Mouse (Mus musculus) gonadal fat pad, adult 2 months (tissue): ENCODE results near the gene Gm2115. TPM values are rescaled to one million over a fixed set of nuclear protein-coding genes. Genes with fewer than 3 reads are reported as not detected.

Source experiments
- DNase-seq: peaks from one replicate; pipeline ENCODE4 v3.0.0-alpha.2; 2012; ENCODE audit warnings: low read depth
- polyA plus RNA-seq: library from polyadenylated mRNA; depleted of rRNA; stranded (reverse); fragments of >200 nt; gene quantifications from 2 replicates; pipeline ENCODE4 v1.2.3, GENCODE M21; 2012

Gene Gm2115
- polyA plus RNA-seq, 1 experiment = 0.26 TPM

DNA sequence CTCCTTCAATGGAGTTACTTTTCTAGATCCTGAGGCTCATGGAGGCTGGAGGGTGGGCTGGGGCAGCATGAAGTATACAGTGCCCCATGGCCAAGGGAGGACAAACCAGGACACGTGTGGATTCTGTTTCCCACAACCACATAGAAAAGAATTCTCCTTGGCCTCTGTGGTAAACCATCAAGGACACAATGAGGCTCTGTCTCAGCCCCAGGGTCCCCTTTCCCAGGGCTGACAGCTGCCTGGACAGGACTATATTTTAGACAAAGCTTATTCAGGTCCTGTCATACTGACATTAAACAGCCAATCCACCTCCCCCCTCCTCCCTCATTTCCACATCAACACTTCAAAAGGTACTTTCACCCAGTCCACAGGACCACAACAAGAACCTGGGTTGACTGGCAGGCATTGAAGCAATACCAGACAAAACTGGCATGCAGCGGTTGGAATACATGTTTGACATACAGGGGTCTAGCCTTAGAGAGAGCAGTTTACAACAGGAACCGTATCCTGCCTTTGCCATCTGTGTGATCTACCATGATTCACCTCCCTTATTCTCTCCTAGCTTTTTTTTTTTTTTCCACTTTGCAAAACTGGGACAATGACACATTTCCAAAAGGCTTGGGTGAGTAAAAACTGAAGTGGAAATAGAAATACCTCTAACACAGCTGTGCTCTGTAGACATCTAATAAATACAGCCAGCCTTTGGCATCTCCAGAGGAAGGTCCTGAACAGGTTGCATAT is 57.8 kb downstream of the Gm2115 start:
- no peak for DNase-seq

DNA sequence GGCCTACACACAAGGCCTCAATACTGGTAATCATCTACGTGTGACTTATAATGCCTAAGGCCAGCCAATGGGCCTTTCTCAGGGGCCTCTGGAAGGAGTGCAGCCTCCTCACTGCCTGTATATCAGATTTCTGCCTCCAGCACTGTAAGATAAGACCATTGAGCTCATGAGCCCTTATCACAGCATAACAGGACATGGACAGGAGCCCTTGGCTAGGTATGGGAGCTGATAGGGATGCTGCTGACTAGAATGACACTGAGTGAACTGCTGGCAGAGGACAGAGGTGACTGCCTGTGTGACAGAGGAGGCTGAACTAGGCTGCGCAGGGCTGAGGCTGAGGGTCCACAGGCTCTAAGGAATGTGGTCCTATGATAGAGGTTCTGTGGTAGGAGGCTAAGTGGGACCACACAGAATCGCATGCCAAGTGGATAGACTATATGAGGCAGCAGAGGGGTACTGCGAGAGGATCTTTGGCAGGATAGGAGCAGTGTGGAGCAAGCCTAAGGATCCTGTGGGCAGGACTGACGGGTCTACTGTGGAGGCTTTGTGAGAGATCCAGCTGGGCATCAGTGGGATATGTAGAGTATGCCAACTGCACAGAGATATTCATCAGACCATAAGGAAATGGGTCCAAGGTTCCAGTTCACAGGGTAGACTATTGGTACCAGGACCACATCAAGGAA is 58.5 kb downstream of the Gm2115 start:
- no peak for DNase-seq

DNA sequence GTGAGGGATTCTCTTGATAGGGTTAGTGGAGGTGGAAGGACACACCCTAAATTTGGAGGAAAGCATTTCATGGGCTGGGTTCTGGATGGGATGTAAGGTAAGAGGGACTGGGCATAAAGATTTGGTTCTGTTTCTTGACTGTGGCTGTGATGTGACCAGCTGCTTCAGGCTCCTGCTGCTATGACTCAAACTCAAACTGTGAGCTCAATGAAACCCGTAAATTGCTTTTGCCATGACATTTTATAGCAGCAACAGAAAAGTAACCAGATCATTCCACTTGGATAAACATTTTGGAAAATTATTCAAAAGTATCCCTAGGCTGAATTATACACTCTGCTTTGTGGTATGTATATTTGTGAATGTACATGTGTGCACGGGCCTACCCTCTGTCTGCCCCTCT is 61.9 kb downstream of the Gm2115 start:
- no peak for DNase-seq

DNA sequence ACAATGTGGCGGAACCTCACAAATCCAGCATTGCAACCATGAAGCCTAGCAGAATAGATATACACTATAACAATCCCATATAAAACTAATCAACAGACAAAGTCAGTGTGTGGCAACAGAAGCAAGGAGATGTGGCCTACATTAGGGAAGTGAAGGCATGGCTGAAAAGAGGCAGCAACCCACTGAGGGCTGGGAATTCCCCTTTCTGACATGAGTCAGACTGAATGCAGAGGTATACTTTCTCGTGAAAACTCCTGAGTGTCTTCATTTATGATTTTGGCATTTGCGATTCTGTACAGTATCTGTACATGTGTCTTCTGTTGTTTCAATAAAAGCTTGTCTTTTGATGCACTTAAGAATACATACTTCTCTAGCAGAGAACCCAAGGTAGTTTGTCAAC is 62.6 kb downstream of the Gm2115 start:
- no peak for DNase-seq

DNA sequence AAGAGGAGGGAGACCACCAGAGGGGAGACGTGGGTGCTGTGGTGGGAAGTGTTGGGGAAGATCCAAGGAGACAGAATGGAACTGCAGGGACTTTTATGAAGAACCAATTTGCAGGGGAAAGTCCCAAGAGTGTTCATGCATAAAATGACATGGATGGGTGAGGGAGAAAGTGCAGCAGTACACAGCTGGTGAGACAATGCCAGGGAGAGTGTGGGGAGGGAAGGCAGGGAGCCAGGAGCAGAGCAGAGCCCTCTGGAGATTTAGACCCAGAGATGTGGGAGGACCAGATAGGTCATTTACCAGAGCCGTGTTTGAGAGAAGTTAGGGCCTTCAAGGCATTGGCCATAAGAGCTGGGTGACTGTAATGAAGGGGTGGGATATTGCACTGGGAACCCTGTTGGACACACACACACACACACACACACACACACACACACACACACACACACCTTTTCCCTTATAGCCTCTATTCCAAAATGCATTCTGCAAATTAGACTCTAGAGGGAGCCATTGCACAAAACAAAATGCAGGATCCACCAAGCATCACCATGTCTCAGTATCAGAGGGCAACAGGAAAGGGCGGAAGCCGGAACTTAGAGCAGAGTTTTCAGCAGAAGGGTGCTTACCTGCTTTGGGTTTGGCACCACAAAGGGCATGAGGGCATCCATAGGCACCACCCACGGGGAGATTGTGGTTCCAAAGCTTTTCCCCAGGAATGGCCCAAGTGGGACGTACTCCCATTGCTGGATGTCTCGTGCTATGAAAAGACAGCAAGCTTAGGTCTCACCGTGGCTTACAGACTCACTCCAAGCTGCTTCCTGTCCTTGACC is 65.5 kb downstream of the Gm2115 start:
- DNase-seq = no peak

DNA sequence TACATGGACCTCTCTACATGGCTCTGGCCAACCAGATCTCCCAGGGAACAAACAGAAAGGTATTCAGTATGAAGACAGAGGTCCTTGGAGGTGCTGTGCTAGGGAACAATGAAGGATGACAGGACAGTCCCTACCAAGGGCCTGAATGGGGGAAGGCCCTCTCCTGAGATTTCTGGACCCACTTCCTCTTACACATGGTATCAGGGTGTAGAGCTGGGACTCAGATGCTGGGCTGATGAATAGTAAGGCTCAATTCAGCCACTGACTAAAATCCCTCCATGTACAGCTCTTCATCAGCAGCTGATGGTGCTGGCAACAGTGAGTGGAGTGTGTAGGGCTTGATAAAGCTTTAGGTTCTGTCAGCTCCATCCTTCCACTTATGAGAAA is 66.2 kb downstream of the Gm2115 start:
- DNase-seq = no peak

GRCm38 (mm10) chr7:84596002-84596401 is 67.2 kb downstream of the Gm2115 start:
- DNase-seq = no peak

GRCm38 (mm10) chr7:84596633-84597032 is 67.9 kb downstream of the Gm2115 start:
- no peak for DNase-seq

GRCm38 (mm10) chr7:84600631-84601030 is 71.9 kb downstream of the Gm2115 start:
- no peak for DNase-seq

DNA sequence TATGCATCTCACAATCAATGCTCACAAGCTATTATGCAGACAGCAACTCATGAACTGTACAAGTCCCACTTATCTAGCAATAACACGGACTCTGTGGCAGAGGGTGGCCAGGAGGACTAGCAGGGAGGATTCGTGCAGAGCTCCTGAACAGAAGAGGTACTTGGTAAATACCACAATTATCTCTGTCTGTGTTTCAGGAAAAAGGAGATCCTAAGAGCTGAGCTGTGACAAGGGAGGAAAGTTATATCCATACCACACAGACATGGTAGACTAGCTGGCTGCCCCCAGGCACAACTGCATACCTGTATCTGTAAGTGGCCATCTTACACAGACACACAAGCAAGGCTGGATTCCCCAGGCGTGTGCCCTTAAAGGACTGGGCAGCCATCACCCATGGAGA is 72.6 kb downstream of the Gm2115 start:
- no peak for DNase-seq

DNA sequence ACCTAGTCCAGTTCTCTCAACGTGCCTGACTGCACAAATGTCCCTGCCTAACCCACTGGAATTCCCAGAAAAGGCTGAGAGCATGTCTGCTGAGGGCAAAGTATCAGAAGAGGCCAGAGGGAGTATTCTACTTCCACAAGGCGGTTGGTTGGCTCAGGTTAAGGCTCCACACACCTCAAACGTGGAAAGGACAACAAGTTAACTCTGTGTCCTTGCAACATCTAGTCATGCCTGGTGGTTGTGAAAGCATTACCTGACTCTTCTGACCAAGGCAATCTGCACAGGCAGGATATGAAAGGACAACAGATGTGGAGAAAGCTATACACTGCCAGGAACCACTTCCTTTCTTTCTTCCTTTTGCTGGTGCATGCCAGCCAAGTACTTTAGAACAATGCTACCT is 75.7 kb downstream of the Gm2115 start:
- DNase-seq = peak; percentile 81

DNA sequence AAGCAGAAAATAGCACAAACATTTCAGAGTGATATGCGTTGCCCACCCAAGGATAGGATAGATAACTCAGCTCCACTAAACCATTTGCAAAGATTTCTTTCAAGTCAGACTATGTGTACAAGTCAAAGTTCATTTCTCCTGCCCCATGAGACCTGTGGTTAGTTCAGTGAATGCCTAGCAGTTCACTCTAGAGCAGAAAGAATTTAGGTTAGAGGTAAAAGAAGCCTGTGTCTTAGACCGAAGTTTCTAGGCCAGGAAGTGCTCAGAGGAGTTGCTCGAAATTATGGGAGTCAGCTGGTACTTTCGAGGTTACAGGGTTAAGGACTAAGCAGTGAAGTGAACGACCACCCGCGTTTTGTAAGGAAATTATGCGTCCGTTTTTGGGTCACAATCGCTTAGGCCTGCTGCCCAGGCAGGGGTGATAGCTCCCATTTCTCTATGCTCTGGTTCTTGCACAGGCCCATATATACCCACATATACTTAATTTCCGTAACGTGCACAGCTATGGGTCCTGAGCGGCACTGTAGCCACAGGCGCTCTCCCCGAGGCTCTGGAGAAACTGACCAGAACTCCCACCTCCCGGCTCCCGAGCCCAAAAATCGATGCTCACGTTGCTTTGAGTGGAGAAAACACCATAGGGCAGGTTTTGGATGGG is 76.4 kb downstream of the Gm2115 start:
- DNase-seq = no peak

GRCm38 (mm10) chr7:84605704-84606292 is 77.0 kb downstream of the Gm2115 start:
- no peak for DNase-seq

DNA sequence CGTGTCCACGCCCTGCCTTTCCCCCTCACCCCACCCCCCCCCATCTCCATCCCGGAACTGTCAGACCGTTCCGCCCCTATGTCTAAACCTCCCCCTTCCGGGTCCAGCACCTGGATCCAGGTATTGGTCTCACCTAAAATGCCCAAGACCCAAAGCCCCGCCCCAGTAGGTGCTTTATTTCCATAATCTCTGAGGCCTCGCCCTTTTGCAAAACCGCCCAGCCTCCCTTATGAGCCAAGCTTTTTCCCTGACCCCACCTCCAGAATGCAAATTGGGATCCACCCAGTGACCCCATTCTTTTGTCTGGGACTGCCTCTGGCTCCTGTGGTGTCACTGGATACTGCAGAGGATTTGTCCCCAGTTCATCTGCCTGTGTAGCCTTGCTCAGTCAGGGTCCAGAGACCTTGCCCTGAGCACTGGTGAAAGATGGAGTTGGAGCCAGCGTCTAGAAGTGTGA is 77.6 kb downstream of the Gm2115 start, which contains the start of gene Fah:
Gene Fah (minus strand): TSS at position 430 of the 457 bp plus-strand sequence.
- no peak for DNase-seq

GRCm38 (mm10) chr7:84611609-84612008 is 82.9 kb downstream of the Gm2115 start:
- no peak for DNase-seq

- DNase-seq = no peak
Measured at GRCm38 (mm10) chr7:84612445-84612844, 83.7 kb downstream of the Gm2115 start.

- DNase-seq = no peak
Measured at GRCm38 (mm10) chr7:84618951-84619350, 90.2 kb downstream of the Gm2115 start.

- DNase-seq = no peak
Measured at GRCm38 (mm10) chr7:84620956-84621355, 92.2 kb downstream of the Gm2115 start.

GRCm38 (mm10) chr7:84623718-84624117 is 95.0 kb downstream of the Gm2115 start:
- no peak for DNase-seq

GRCm38 (mm10) chr7:84631878-84632277 is 103.1 kb downstream of the Gm2115 start:
- no peak for DNase-seq
